Mouse (Mus musculus) liver, adult 2 months (tissue): ENCODE measurements around the gene Myzap.

Source experiments
- CTCF ChIP-seq: fragments of 200-500 bp; IDR thresholded peaks from 2 replicates; pipeline ENCODE4 v1.5.1; 2011; ENCODE audit warnings: low read depth, low read length, control low read depth
- POLR2A ChIP-seq: fragments of 200-500 bp; IDR thresholded peaks from 2 replicates; pipeline ENCODE4 v1.6.1; 2011; ENCODE audit warnings: low read length, control low read depth; ENCODE audit not compliant: insufficient read depth; ENCODE audit errors: extremely low read depth

DNA sequence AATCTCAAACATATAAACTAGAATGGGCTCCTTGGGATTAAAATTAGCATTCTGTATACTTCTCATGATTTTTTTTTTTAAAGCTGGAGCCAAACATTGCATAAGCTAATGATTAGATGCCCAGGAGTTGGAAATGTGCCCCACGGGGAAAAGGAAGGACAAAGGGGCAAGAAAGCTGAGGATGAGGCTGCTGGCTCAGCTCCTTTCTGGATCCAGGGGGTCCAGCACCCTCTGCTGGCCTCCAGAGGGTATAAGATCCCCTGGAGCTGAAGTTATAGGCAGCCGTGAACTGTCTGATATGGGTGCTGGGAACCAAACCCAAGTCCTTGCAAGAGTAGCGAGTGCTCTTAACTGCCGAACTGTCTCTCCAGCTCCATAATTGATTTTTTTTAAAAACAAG, 76.3 kb downstream of the Myzap start:
- no peak for TF ChIP-seq CTCF
- no peak for TF ChIP-seq POLR2A
